Mouse (Mus musculus) MEL (cell line): Measurements from ENCODE around the gene Pnldc1. TPM values are rescaled to one million over a fixed set of nuclear protein-coding genes. Genes with fewer than 3 reads are reported as not detected.
"Not testable (repeated sequence)": the region's sequence is repeated elsewhere in the genome, so short reads cannot be mapped to it uniquely, and the experiment has no call there.

ENCODE experiments used
- DNase-seq: peaks from one replicate; pipeline ENCODE4 v3.0.0; 2011; ENCODE audit warnings: low read depth, low spot score
- H3K27ac ChIP-seq: 2 replicates; pipeline ENCODE4 v1.5.1; 2012; ENCODE audit warnings: low read depth, mild to moderate bottlenecking, control low read depth, low read length, moderate library complexity; ENCODE audit not compliant: control insufficient read depth
- H3K27me3 ChIP-seq, 2 experiments: fragments of 150-350 bp in 1 of 2; sonication (generic) in 1 of 2; 2 replicates each; pipeline ENCODE4 v1.6.1; 2012; ENCODE audit warnings: low read length in 2 of 2, mild to moderate bottlenecking in 2 of 2, improper control_type of control experiment in 1 of 2, moderate library complexity in 1 of 2; ENCODE audit not compliant: insufficient read depth in 2 of 2, control insufficient read depth in 1 of 2
- H3K36me3 ChIP-seq, 2 experiments: 2 replicates each; pipeline ENCODE4 v1.6.1; 2012 to 2014; ENCODE audit warnings: low read length in 2 of 2, improper control_type of control experiment in 1 of 2, inconsistent platforms in 1 of 2, mild to moderate bottlenecking in 1 of 2; ENCODE audit not compliant: insufficient read depth in 2 of 2, control insufficient read depth in 1 of 2
- H3K4me1 ChIP-seq, 2 experiments: fragments of 150-350 bp in 1 of 2; sonication (generic) in 1 of 2; 2 replicates each; pipeline ENCODE4 v1.6.1; 2012; ENCODE audit warnings: low read length in 2 of 2, improper control_type of control experiment in 1 of 2, mild to moderate bottlenecking in 1 of 2; ENCODE audit not compliant: insufficient read depth in 2 of 2, control insufficient read depth in 1 of 2
- H3K4me3 ChIP-seq, 2 experiments: fragments of 150-350 bp in 1 of 2; sonication (generic) in 1 of 2; 2 replicates each; pipeline ENCODE4 v1.5.1; 2012; ENCODE audit warnings: low read depth in 2 of 2, low read length in 2 of 2, mild to moderate bottlenecking in 2 of 2, moderate library complexity in 2 of 2, control low read depth in 1 of 2, improper control_type of control experiment in 1 of 2; ENCODE audit not compliant: control insufficient read depth in 1 of 2, insufficient read depth in 1 of 2
- H3K79me2 ChIP-seq: 2 replicates; pipeline ENCODE4 v1.6.1; 2012; ENCODE audit warnings: mild to moderate bottlenecking, low read length, moderate library complexity; ENCODE audit not compliant: control insufficient read depth, poor library complexity, insufficient read depth
- H3K9ac ChIP-seq: 2 replicates; pipeline ENCODE4 v1.6.1; 2012; ENCODE audit warnings: low read depth, mild to moderate bottlenecking, control low read depth, low read length, moderate library complexity; ENCODE audit not compliant: control insufficient read depth, poor library complexity, severe bottlenecking
- H3K9me3 ChIP-seq: fragments of 150-350 bp; sonication (generic); replicated peaks from 2 replicates; pipeline ENCODE4 v1.6.1; 2012; ENCODE audit warnings: mild to moderate bottlenecking, low read length, improper control_type of control experiment, moderate library complexity; ENCODE audit not compliant: insufficient read depth
- CHD1 ChIP-seq: IDR thresholded peaks from 2 replicates; pipeline ENCODE4 v1.6.1; 2012; ENCODE audit warnings: low read depth, mild to moderate bottlenecking, inconsistent platforms, low read length, improper control_type of control experiment
- CHD2 ChIP-seq: IDR thresholded peaks from 2 replicates; pipeline ENCODE4 v1.6.1; 2011; ENCODE audit warnings: low read length, improper control_type of control experiment
- CTCF ChIP-seq, 3 experiments: IDR thresholded peaks in 2 of 3; conservative IDR thresholded peaks in 1 of 3; 2 replicates each; pipeline ENCODE4 v1.5.1; 2011 to 2012; ENCODE audit warnings: low read length in 3 of 3, low read depth in 2 of 3, mild to moderate bottlenecking in 2 of 3, improper control_type of control experiment in 1 of 3, inconsistent platforms in 1 of 3, mixed read lengths in 1 of 3, moderate library complexity in 1 of 3; ENCODE audit not compliant: control insufficient read depth in 1 of 3, insufficient read depth in 1 of 3, poor library complexity in 1 of 3, severe bottlenecking in 1 of 3
- ETS1 ChIP-seq: IDR thresholded peaks from 2 replicates; pipeline ENCODE4 v1.6.1; 2012; ENCODE audit warnings: low read depth, mild to moderate bottlenecking, inconsistent platforms, low read length, improper control_type of control experiment, moderate library complexity
- JUND ChIP-seq: IDR thresholded peaks from 2 replicates; pipeline ENCODE4 v1.6.1; 2011; ENCODE audit warnings: low read depth, mild to moderate bottlenecking, improper control_type of control experiment, low read length
- MAFK ChIP-seq: IDR thresholded peaks from 2 replicates; pipeline ENCODE4 v1.6.1; 2011; ENCODE audit warnings: low read depth, mild to moderate bottlenecking, low read length, improper control_type of control experiment, borderline replicate concordance
- MAZ ChIP-seq: IDR thresholded peaks from 2 replicates; pipeline ENCODE4 v1.6.1; 2012; ENCODE audit warnings: low read depth, mild to moderate bottlenecking, inconsistent platforms, low read length, improper control_type of control experiment
- MXI1 ChIP-seq: IDR thresholded peaks from 2 replicates; pipeline ENCODE4 v1.6.1; 2011; ENCODE audit warnings: mild to moderate bottlenecking, low read depth, low read length, improper control_type of control experiment
- POLR2A ChIP-seq, 2 experiments: IDR thresholded peaks; 2 replicates each; pipeline ENCODE4 v1.6.1; 2011 to 2012; ENCODE audit warnings: low read length in 2 of 2, mild to moderate bottlenecking in 2 of 2, control low read depth in 1 of 2, improper control_type of control experiment in 1 of 2, low read depth in 1 of 2, moderate library complexity in 1 of 2; ENCODE audit not compliant: control insufficient read depth in 1 of 2, insufficient read depth in 1 of 2, poor library complexity in 1 of 2
- POLR2AphosphoS2 ChIP-seq: IDR thresholded peaks from 2 replicates; pipeline ENCODE4 v1.6.1; 2011; ENCODE audit warnings: low read length, improper control_type of control experiment
- RAD21 ChIP-seq: IDR thresholded peaks from 2 replicates; pipeline ENCODE4 v1.6.1; 2011; ENCODE audit warnings: mild to moderate bottlenecking, low read depth, low read length, improper control_type of control experiment
- SIN3A ChIP-seq: IDR thresholded peaks from 2 replicates; pipeline ENCODE4 v1.6.1; 2012; ENCODE audit warnings: low read length, improper control_type of control experiment, inconsistent platforms
- SMC3 ChIP-seq: IDR thresholded peaks from 2 replicates; pipeline ENCODE4 v1.6.1; 2011; ENCODE audit warnings: low read depth, low read length, improper control_type of control experiment
- TAL1 ChIP-seq: IDR thresholded peaks from 2 replicates; pipeline ENCODE4 v1.6.1; 2012; ENCODE audit warnings: mild to moderate bottlenecking, inconsistent platforms, low read length, moderate library complexity, mixed read lengths
- TBP ChIP-seq: IDR thresholded peaks from 2 replicates; pipeline ENCODE4 v1.8.0; 2011; ENCODE audit warnings: low read depth, low read length, improper control_type of control experiment
- TCF12 ChIP-seq: IDR thresholded peaks from 2 replicates; pipeline ENCODE4 v1.6.1; 2014; ENCODE audit warnings: low read depth, mild to moderate bottlenecking, inconsistent platforms, low read length, improper control_type of control experiment, moderate library complexity
- USF2 ChIP-seq, 2 experiments: IDR thresholded peaks; 2 replicates each; pipeline ENCODE4 v1.6.1; 2011 to 2012; ENCODE audit warnings: improper control_type of control experiment in 2 of 2, low read length in 2 of 2, borderline replicate concordance in 1 of 2, inconsistent platforms in 1 of 2, low read depth in 1 of 2, mild to moderate bottlenecking in 1 of 2; ENCODE audit not compliant: insufficient read depth in 1 of 2
- ZC3H11A ChIP-seq: IDR thresholded peaks from 2 replicates; pipeline ENCODE4 v1.6.1; 2012; ENCODE audit warnings: low read depth, mild to moderate bottlenecking, inconsistent platforms, low read length, improper control_type of control experiment
- ZMIZ1 ChIP-seq: IDR thresholded peaks from 2 replicates; pipeline ENCODE4 v1.6.1; 2012; ENCODE audit warnings: low read depth, mild to moderate bottlenecking, inconsistent platforms, low read length, improper control_type of control experiment, moderate library complexity
- polyA plus RNA-seq, 2 experiments: library from polyadenylated mRNA; stranded (reverse) in 1 of 2; unstranded in 1 of 2; fragments of >175 nt in 1 of 2; fragments of >200 nt in 1 of 2; gene quantifications; 2 replicates each; pipeline versions ENCODE4 v1.2.1 to v1.2.4; 2012; ENCODE audit warnings: low replicate concordance in 2 of 2, low read depth in 1 of 2; ENCODE audit not compliant: insufficient read length in 2 of 2, insufficient read depth in 1 of 2, missing spikeins in 1 of 2
- total RNA-seq: library from RNA; depleted of rRNA; stranded (reverse); fragments of 300-350 nt; gene quantifications from 2 replicates; pipeline ENCODE4 v1.2.3, GENCODE M21; 2012

Gene Pnldc1
- total and polyA plus RNA-seq, 3 experiments = 0.54 to 1.1 TPM; not detected in 1

- TF ChIP-seq MXI1 = no peak
- no peak for TF ChIP-seq TBP
- TF ChIP-seq CHD1 = no peak
These were observed 31.7 kb upstream of the Pnldc1 start (continued) for GRCm38 (mm10) chr17:12941543-12942260.

- H3K4me1 ChIP-seq = peaks cover 5 to 6% of the 10 kb centered on the region in 2 experiments; a peak in 3 of 4 replicates
- H3K36me3 ChIP-seq = peaks cover 0 to 5% of the 10 kb centered on the region in 2 experiments; a peak in 3 of 4 replicates
- H3K27me3 ChIP-seq = no peaks in the 10 kb centered on the region
- no peak within 1 kb of the TSS for H3K27ac ChIP-seq
- H3K4me3 ChIP-seq = no peak within 1 kb of the TSS
- no peak for TF ChIP-seq TCF12
- TF ChIP-seq CHD1 = no peak
- no peak for TF ChIP-seq ZC3H11A
- TF ChIP-seq SIN3A = no peak
- no peaks in the 10 kb centered on the region for H3K79me2 ChIP-seq
- no peak within 1 kb of the TSS for H3K9ac ChIP-seq
- no peaks in the 10 kb centered on the region for H3K9me3 ChIP-seq
- DNase-seq = no peak
These were observed 30.2 kb upstream of the Pnldc1 start, which contains the start of gene Acat3 for GRCm38 (mm10) chr17:12940151-12940805. Acat3 (minus strand) TSS chr17:12940600.

GRCm38 (mm10) chr17:12939377-12940148 lies 29.5 kb upstream of the Pnldc1 start:
- DNase-seq, H3K36me3 ChIP-seq, H3K27me3 ChIP-seq, H3K4me3 ChIP-seq, H3K79me2 ChIP-seq, H3K9ac ChIP-seq, H3K4me1 ChIP-seq, H3K27ac ChIP-seq, H3K9me3 ChIP-seq: not testable (repeated sequence)

DNA sequence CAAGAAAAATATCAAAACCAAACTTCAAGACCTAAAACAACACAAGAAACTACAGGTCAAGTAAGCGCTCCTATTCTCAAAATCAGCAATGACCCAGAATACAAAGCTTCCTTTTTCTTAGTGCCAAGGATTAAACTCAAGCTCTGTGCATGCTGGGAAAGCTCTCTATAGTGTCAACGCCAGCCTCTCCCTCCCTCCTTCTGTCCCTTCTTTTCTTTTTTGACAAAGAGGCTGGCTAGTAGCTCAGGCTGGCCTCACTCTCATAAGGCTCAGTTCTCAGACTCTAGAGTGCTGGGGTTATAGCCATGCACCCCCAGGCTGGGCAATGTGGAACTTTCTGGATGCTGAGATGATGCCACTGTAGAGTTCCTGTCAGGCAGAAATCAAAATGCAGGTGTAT lies 28.0 kb upstream of the Pnldc1 start:
- DNase-seq = no peak
- no peaks in the 10 kb centered on the region for H3K27me3 ChIP-seq
- H3K9ac ChIP-seq = no peak overlapping the region
- peaks cover 0 to 5% of the 10 kb centered on the region in 2 experiments; a peak in 2 of 4 replicates for H3K36me3 ChIP-seq
- no peaks in the 10 kb centered on the region for H3K79me2 ChIP-seq
- no peaks in the 10 kb centered on the region for H3K9me3 ChIP-seq
- no peak overlapping the region for H3K4me3 ChIP-seq
- H3K4me1 ChIP-seq = peaks cover 5 to 6% of the 10 kb centered on the region in 2 experiments; a peak in 3 of 4 replicates
- TF ChIP-seq TAL1 (no peak), MAZ (no peak), CHD1 (no peak), RAD21 (no peak), POLR2A (IDR thresholded peaks at IDR 0.05; ENCODE audit: control insufficient read depth in 1 of 2, insufficient read depth in 1 of 2, low read depth in 1 of 2, low read length in 2 of 2, poor library complexity in 1 of 2) (no peak), USF2 (IDR thresholded peaks at IDR 0.05; ENCODE audit: borderline replicate concordance in 1 of 2, insufficient read depth in 1 of 2, low read depth in 1 of 2, low read length in 2 of 2) (no peak), POLR2AphosphoS2 (no peak), SMC3 (no peak), ZMIZ1 (no peak), MXI1 (no peak), ETS1 (no peak), CTCF (IDR thresholded peaks at IDR 0.05 in 2 of 3, conservative IDR thresholded peaks at IDR 0.05 in 1 of 3; ENCODE audit: control insufficient read depth in 1 of 3, insufficient read depth in 1 of 3, low read depth in 2 of 3, low read length in 3 of 3, poor library complexity in 1 of 3, severe bottlenecking in 1 of 3) (no peak), CHD2 (no peak), MAFK (no peak), JUND (no peak), SIN3A (no peak)
- TF ChIP-seq, all 39 proteins: peak for 0
- no peak overlapping the region for H3K27ac ChIP-seq
